Mouse (Mus musculus): ENCODE results near the gene Efna1. TPM values are rescaled to one million over a fixed set of nuclear protein-coding genes. Genes with fewer than 3 reads are reported as not detected.
A peak's percentile ranks its signal among the peaks of the same experiment; 100 is the strongest.

Efna1 gene
- polyA plus RNA-seq, 2 experiments from 2014 or later = not detected

- no peak for ATAC-seq
These were observed 24.8 kb upstream of the Efna1 start for GRCm38 (mm10) chr3:89305551-89306325.

GRCm38 (mm10) chr3:89305105-89305504 lies 24.2 kb upstream of the Efna1 start:
- no peak for ATAC-seq

GRCm38 (mm10) chr3:89304440-89304839 lies 23.5 kb upstream of the Efna1 start:
- ATAC-seq = no peak

GRCm38 (mm10) chr3:89300514-89300913 lies 19.6 kb upstream of the Efna1 start:
- no peak for ATAC-seq

GRCm38 (mm10) chr3:89300071-89300470 lies 19.1 kb upstream of the Efna1 start:
- ATAC-seq = no peak

- peak; percentile 65 for ATAC-seq
These were observed 18.6 kb upstream of the Efna1 start for GRCm38 (mm10) chr3:89299499-89299898.

- ATAC-seq = no peak
These were observed 18.0 kb upstream of the Efna1 start for GRCm38 (mm10) chr3:89298908-89299307.

GRCm38 (mm10) chr3:89296761-89297396 lies 15.9 kb upstream of the Efna1 start:
- ATAC-seq = no peak

- ATAC-seq = no peak
These were observed 14.8 kb upstream of the Efna1 start for GRCm38 (mm10) chr3:89295685-89296230.

GRCm38 (mm10) chr3:89294195-89294594 lies 13.3 kb upstream of the Efna1 start:
- ATAC-seq = no peak

GRCm38 (mm10) chr3:89293247-89293918 lies 12.4 kb upstream of the Efna1 start:
- ATAC-seq = no peak

GRCm38 (mm10) chr3:89292303-89292702 lies 11.4 kb upstream of the Efna1 start:
- no peak for ATAC-seq

GRCm38 (mm10) chr3:89291874-89292273 lies 10.9 kb upstream of the Efna1 start:
- ATAC-seq = no peak

- ATAC-seq = no peak
These were observed 7.6 kb upstream of the Efna1 start for GRCm38 (mm10) chr3:89288503-89288928.

- ATAC-seq = no peak
These were observed 6.3 kb upstream of the Efna1 start for GRCm38 (mm10) chr3:89287286-89287685.

- no peak for ATAC-seq
These were observed 4.6 kb upstream of the Efna1 start for GRCm38 (mm10) chr3:89285526-89285925.

GRCm38 (mm10) chr3:89284261-89284660 lies 3.3 kb upstream of the Efna1 start:
- ATAC-seq = no peak

GRCm38 (mm10) chr3:89282291-89282643 lies 1.3 kb upstream of the Efna1 start:
- ATAC-seq = no peak

- peak; percentile 65 for ATAC-seq
These were observed 793 bp upstream of the Efna1 start for GRCm38 (mm10) chr3:89281579-89282290.

GRCm38 (mm10) chr3:89280050-89280605 lies 814 bp downstream of the Efna1 start:
- no peak for ATAC-seq

GRCm38 (mm10) chr3:89279153-89279890 lies 1.6 kb downstream of the Efna1 start:
- no peak for ATAC-seq

GRCm38 (mm10) chr3:89278643-89279042 lies 2.3 kb downstream of the Efna1 start:
- no peak for ATAC-seq
